In the genomic region with DNA sequence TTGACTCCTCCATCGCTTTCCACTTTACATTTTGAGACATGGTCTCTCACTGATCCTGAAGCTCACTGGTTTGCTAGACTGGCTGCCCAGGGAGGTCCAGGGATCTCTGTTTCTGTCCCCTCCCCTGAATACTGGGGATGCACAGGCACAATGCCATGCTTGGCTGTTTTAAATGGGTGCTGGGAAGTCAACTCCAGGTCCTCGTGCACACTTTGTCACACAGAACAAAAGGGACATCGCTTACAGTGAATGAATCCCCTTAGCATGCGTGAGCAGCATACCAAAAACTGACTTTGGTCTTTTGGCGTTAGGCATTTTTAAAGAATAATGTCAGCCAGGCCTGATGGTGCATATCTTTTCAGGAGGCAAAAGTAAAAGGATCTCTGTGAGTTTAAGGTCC, we compare ENCODE assay signal across 26 mouse cellular contexts.
DNase-seq lines count a peak whose midpoint lies in the region; ATAC-seq lines count a peak whose summit lies in the region.
"Had no signal": no experiment of that assay in that cellular context is flagged by ENCODE, and none has a peak within 500 bp of the region (broad histone marks: within the 10 kb centered on the region; RNA-seq: fewer than 3 reads in every experiment).

No protein-coding gene starts in this region.

- no peak overlapping the region for H3K4me2 ChIP-seq in neural tube, embryonic 11.5 days (ENCODE audit: low read depth)
- H3K4me2 ChIP-seq in hindbrain, embryonic 15.5 days: no peak overlapping the region
- H3K4me2 ChIP-seq: limb, embryonic 12.5 days; liver, embryonic 11.5 days; midbrain, embryonic 12.5 days had no signal

- H3K36me3 ChIP-seq in neural tube, embryonic 11.5 days (ENCODE audit: control insufficient read depth, insufficient read depth, low read length): no peaks in the 10 kb centered on the region
- H3K36me3 ChIP-seq in hindbrain, embryonic 15.5 days: no peaks in the 10 kb centered on the region
- H3K36me3 ChIP-seq: embryonic facial prominence, embryonic 10.5 days; limb, embryonic 12.5 days; midbrain, embryonic 12.5 days had no signal

- H3K9ac ChIP-seq in neural tube, embryonic 11.5 days (ENCODE audit: low read length): no peak overlapping the region
- no peak overlapping the region for H3K9ac ChIP-seq in hindbrain, embryonic 15.5 days
- H3K9ac ChIP-seq: forebrain, postnatal 0 days; limb, embryonic 12.5 days; liver, postnatal 0 days; midbrain, embryonic 12.5 days had no signal

- no peak overlapping the region for H3K27ac ChIP-seq in neural tube, embryonic 11.5 days (ENCODE audit: low read depth, low read length)
- no peak overlapping the region for H3K27ac ChIP-seq in hindbrain, embryonic 15.5 days (replicated peaks)
- H3K27ac ChIP-seq: embryonic facial prominence, embryonic 10.5 days; limb, embryonic 12.5 days; macrophage; midbrain, embryonic 12.5 days had no signal

- DNase-seq in embryo, embryonic 11 days: peak; percentile 39
- DNase-seq in embryo, embryonic 10 days (ENCODE audit: low spot score): no peak
- peak; percentile 69 for DNase-seq in neural tube, embryonic 11.5 days (ENCODE audit: low spot score)
- DNase-seq in neural tube, embryonic 10.5 days (ENCODE audit: extremely low spot score, low spot score): no peak
- no peak for DNase-seq in adrenal gland, postnatal 14 days
- no peak for DNase-seq in cerebellum, postnatal 10 days
- no peak for DNase-seq in thymus, postnatal 36 days
- DNase-seq: adrenal gland, postnatal 25 days; cerebellum, adult 11 months; cerebellum, postnatal 14 days; forebrain, postnatal 0 days; gastrocnemius, postnatal 25 days; kidney, adult 8-10 months; kidney, postnatal 10 days; liver, postnatal 0 days; retina, postnatal 1 day; right cerebral cortex, postnatal 25 days; spleen, adult 18-20 months had no signal

- WGBS in neural tube, embryonic 11.5 days: 57% methylated on average over 5 of the region's 5 CpGs
- 38% methylated on average over 5 of the region's 5 CpGs for WGBS in hindbrain, embryonic 15.5 days

- no peak overlapping the region for H3K4me3 ChIP-seq in neural tube, embryonic 11.5 days (ENCODE audit: low read depth, low read length)
- H3K4me3 ChIP-seq in hindbrain, embryonic 15.5 days: no peak overlapping the region
- H3K4me3 ChIP-seq: embryonic facial prominence, embryonic 10.5 days; limb, embryonic 12.5 days; midbrain, embryonic 12.5 days; myocyte had no signal

- ATAC-seq in neural tube, embryonic 11.5 days (ENCODE audit: insufficient read depth, low FRiP score, low TSS enrichment): peak; percentile 90
- peak; percentile 42; the same call in 1 of the 2 replicates for ATAC-seq in hindbrain, embryonic 15.5 days (ENCODE audit: low FRiP score, low read depth)
- ATAC-seq: forebrain, postnatal 0 days; liver, postnatal 0 days; lung, postnatal 0 days had no signal

- no peaks in the 10 kb centered on the region for H3K27me3 ChIP-seq in neural tube, embryonic 11.5 days (ENCODE audit: control insufficient read depth, insufficient read depth, low read length)
- no peaks in the 10 kb centered on the region for H3K27me3 ChIP-seq in hindbrain, embryonic 15.5 days
- H3K27me3 ChIP-seq: limb, embryonic 12.5 days; midbrain, embryonic 12.5 days had no signal

- no peaks in the 10 kb centered on the region for H3K4me1 ChIP-seq in neural tube, embryonic 11.5 days (ENCODE audit: control insufficient read depth, insufficient read depth, low read length)
- no peaks in the 10 kb centered on the region for H3K4me1 ChIP-seq in hindbrain, embryonic 15.5 days (replicated peaks)
- H3K4me1 ChIP-seq: embryonic facial prominence, embryonic 10.5 days; limb, embryonic 12.5 days had no signal

- H3K9me3 ChIP-seq in neural tube, embryonic 11.5 days (ENCODE audit: control insufficient read depth, low read length): no peaks in the 10 kb centered on the region
- H3K9me3 ChIP-seq in hindbrain, embryonic 15.5 days: no peaks in the 10 kb centered on the region
- H3K9me3 ChIP-seq: embryonic facial prominence, embryonic 10.5 days; limb, embryonic 12.5 days; midbrain, embryonic 12.5 days had no signal

Comparison
In these comparisons a context has a peak if more than half of its experiments do, and no peak if none do; other contexts are left out.
1. DNase-seq: peak in embryo, embryonic 11 days (single experiment) and neural tube, embryonic 11.5 days (single experiment); none in embryo, embryonic 10 days (single experiment), neural tube, embryonic 10.5 days (single experiment), adrenal gland, postnatal 14 days (single experiment), cerebellum, postnatal 10 days (0 of 2) and thymus, postnatal 36 days (0 of 2).